Mouse (Mus musculus): ENCODE measurements around the gene Gprin3. TPM values are rescaled to one million over a fixed set of nuclear protein-coding genes. Genes with fewer than 3 reads are reported as not detected.

Gene Gprin3
- polyA plus RNA-seq, 1 experiment = 0.19 TPM

GRCm38 (mm10) chr6:59303031-59303430 is 123.1 kb downstream of the Gprin3 start:
- TF ChIP-seq CTCF (IDR thresholded peaks at IDR 0.05; ENCODE audit: low read depth, low read length) (no peak), EP300 (IDR thresholded peaks at IDR 0.05; ENCODE audit: insufficient read depth, low read depth, low read length) (no peak), POLR2A (IDR thresholded peaks at IDR 0.05; ENCODE audit: insufficient read depth, low read length) (no peak)
- Histone ChIP-seq H3K27ac (ENCODE audit: insufficient read depth, low read length) (no peak overlapping the region), H3K36me3 (ENCODE audit: control insufficient read depth, insufficient read depth, low read length, poor library complexity, severe bottlenecking) (no peaks in the 10 kb centered on the region), H3K4me1 (ENCODE audit: control insufficient read depth, insufficient read depth, low read length) (no peaks in the 10 kb centered on the region), H3K4me3 (ENCODE audit: low read depth, low read length) (no peak overlapping the region), H3K9me3 (replicated peaks; ENCODE audit: control insufficient read depth, insufficient read depth, low read length, poor library complexity, severe bottlenecking) (no peaks in the 10 kb centered on the region), H3K9ac (ENCODE audit: low read depth, poor library complexity, severe bottlenecking) (no peak overlapping the region), H3K27me3 (ENCODE audit: control insufficient read depth, insufficient read depth, low read length, poor library complexity, severe bottlenecking) (no peaks in the 10 kb centered on the region)

Other genes starting within 250 kb of the Gprin3 start
- gene Tigd2, start 217.4 kb downstream of the Gprin3 start, polyA plus RNA-seq (2011; ENCODE audit: insufficient read depth, insufficient read length, low read depth, missing spikeins) = 8.8 and 10.7 TPM in 2 replicates

Data from ES-Bruce4 (cell line).